Mouse (Mus musculus): Measurements from ENCODE around the gene Manba.

- TF ChIP-seq CTCF (IDR thresholded peaks at IDR 0.05; ENCODE audit: extremely low read depth, insufficient read depth, insufficient read length, insufficient replicate concordance) (no peak), POLR2A (IDR thresholded peaks at IDR 0.05; ENCODE audit: low read depth, low read length) (no peak)
These were observed 46.4 kb downstream of the Manba start for GRCm38 (mm10) chr3:135531762-135532161.

All from spleen, adult 2 months (tissue).